Mouse (Mus musculus): Measurements from ENCODE around the gene Gm10226. TPM values are rescaled to one million over a fixed set of nuclear protein-coding genes. Genes with fewer than 3 reads are reported as not detected.
A peak's percentile ranks its signal among the peaks of the same experiment; 100 is the strongest.
"Not testable (repeated sequence)": the region's sequence is repeated elsewhere in the genome, so short reads cannot be mapped to it uniquely, and the experiment has no call there.

Gm10226 gene
- polyA plus RNA-seq, 1 experiment, result not detected

- TF ChIP-seq SRF (IDR thresholded peaks at IDR 0.05; ENCODE audit: control insufficient read depth, insufficient read length, low read depth) (no peak), TCF3 (IDR thresholded peaks at IDR 0.05; ENCODE audit: insufficient read length, low read depth) (no peak), MYOD1 (IDR thresholded peaks at IDR 0.05; ENCODE audit: control insufficient read depth in 1 of 3, insufficient read length in 2 of 3, low read depth in 2 of 3) (no peak), MAX (IDR thresholded peaks at IDR 0.05; ENCODE audit: low read depth) (no peak), USF1 (IDR thresholded peaks at IDR 0.05; ENCODE audit: low read depth) (no peak), MYOG (IDR thresholded peaks at IDR 0.05; ENCODE audit: control insufficient read depth in 1 of 3, insufficient read depth in 1 of 3, insufficient read length in 2 of 3, low read depth in 2 of 3) (no peak), E2F4 (IDR thresholded peaks at IDR 0.05; ENCODE audit: insufficient read depth) (no peak), CEBPB (IDR thresholded peaks at IDR 0.05; ENCODE audit: insufficient read depth, poor library complexity, severe bottlenecking) (no peak), POLR2AphosphoS2 (IDR thresholded peaks at IDR 0.05; ENCODE audit: insufficient read length, low read depth) (no peak), REST (IDR thresholded peaks at IDR 0.05; ENCODE audit: insufficient read depth, insufficient read length) (no peak), TCF12 (IDR thresholded peaks at IDR 0.05; ENCODE audit: insufficient read depth, poor library complexity, severe bottlenecking) (no peak), POLR2A (IDR thresholded peaks at IDR 0.05; ENCODE audit: insufficient read length, low read depth) (no peak)
- H3ac ChIP-seq (ENCODE audit: control insufficient read depth, insufficient read length), result no peak overlapping the region
- H3K4me3 ChIP-seq, result no peak overlapping the region
- no peaks in the 10 kb centered on the region for H3K79me2 ChIP-seq (ENCODE audit: control insufficient read depth, insufficient read depth)
- no peaks in the 10 kb centered on the region for H3K27me3 ChIP-seq (ENCODE audit: control insufficient read depth, insufficient read depth, insufficient read length)
- no peak overlapping the region for H3K4me2 ChIP-seq (ENCODE audit: low read depth)
- H3K36me3 ChIP-seq (ENCODE audit: control insufficient read depth, insufficient read depth), result no peaks in the 10 kb centered on the region
Observed at GRCm38 (mm10) chr17:21703414-21703813, 11.8 kb downstream of the Gm10226 start.

DNA sequence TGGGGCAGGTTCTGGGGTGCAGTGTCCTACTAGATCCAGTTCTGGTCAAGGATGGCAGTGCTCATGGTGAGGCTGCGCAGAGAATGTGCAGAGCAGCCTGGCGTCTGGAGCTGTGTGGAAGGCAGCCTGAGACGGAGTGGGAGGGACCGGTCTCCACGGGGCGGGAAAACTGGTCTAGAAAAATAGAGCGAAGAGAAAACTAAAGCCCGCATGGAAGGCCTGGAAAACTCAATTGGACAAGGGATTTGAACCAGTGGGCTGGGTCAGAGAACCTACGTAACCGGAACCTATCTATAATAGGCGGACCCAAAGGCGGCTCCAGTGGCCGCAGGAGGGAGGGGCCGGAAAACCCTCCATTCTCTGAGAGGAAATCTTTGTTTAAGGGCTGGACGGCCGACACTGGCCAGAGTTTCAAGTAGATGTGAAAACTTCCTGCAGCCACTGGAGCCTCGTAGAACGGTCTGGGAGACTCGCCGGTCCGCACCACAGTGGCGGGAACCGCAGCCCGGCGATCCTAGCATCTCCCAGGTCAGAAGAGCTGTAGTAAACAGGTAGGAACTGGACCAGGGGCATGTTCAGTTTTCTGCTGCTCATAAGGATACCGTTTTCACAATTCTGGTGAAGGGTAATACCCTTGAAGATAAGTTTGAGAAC is 15.8 kb downstream of the Gm10226 start, which contains the start of gene Zfp760:
Zfp760 (plus strand) TSS at position 399 of the 654 bp plus-strand sequence.
- no peaks in the 10 kb centered on the region for H3K27me3 ChIP-seq (ENCODE audit: control insufficient read depth, insufficient read depth, insufficient read length)
- H3K79me2 ChIP-seq (ENCODE audit: control insufficient read depth, insufficient read depth), result no peaks in the 10 kb centered on the region
- peak within 1 kb of the TSS; percentile 80 for H3K4me2 ChIP-seq (ENCODE audit: low read depth)
- TF ChIP-seq SRF (IDR thresholded peaks at IDR 0.05; ENCODE audit: control insufficient read depth, insufficient read length, low read depth) (peak; percentile 51), USF1 (IDR thresholded peaks at IDR 0.05; ENCODE audit: low read depth) (no peak), POLR2A (IDR thresholded peaks at IDR 0.05; ENCODE audit: insufficient read length, low read depth) (peak; percentile 70), E2F4 (IDR thresholded peaks at IDR 0.05; ENCODE audit: insufficient read depth) (peak; percentile 58), TCF12 (IDR thresholded peaks at IDR 0.05; ENCODE audit: insufficient read depth, poor library complexity, severe bottlenecking) (no peak), TCF3 (IDR thresholded peaks at IDR 0.05; ENCODE audit: insufficient read length, low read depth) (no peak), REST (IDR thresholded peaks at IDR 0.05; ENCODE audit: insufficient read depth, insufficient read length) (no peak), POLR2AphosphoS2 (IDR thresholded peaks at IDR 0.05; ENCODE audit: insufficient read length, low read depth) (peak; percentile 81), MAX (IDR thresholded peaks at IDR 0.05; ENCODE audit: low read depth) (no peak), MYOG (IDR thresholded peaks at IDR 0.05; ENCODE audit: control insufficient read depth in 1 of 3, insufficient read depth in 1 of 3, insufficient read length in 2 of 3, low read depth in 2 of 3) (no peak), CEBPB (IDR thresholded peaks at IDR 0.05; ENCODE audit: insufficient read depth, poor library complexity, severe bottlenecking) (no peak)
- peaks cover 7% of the 10 kb centered on the region for H3K36me3 ChIP-seq (ENCODE audit: control insufficient read depth, insufficient read depth)
- no peak within 1 kb of the TSS for H3ac ChIP-seq (ENCODE audit: control insufficient read depth, insufficient read length)
- H3K4me3 ChIP-seq, result peak within 1 kb of the TSS; percentile 45

DNA sequence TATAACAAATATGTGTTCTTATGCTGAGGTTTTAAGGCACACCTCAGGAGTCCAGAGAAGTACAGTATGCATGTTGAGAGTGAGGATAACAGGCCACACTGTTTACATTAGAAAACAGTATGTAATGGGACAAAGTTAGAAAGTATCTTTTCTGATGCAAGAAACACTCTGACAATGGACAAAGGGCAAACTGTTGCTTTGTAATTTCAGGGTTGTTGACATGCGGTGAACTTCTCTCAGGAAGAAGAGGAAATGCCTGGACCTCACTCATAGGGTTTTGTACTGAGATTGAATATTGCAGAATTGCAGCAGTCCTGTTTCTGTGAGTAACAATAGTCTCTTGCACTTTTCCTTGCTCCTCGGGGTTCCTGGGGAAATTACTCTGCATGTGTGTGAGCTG is 16.7 kb downstream of the Gm10226 start:
- no peaks in the 10 kb centered on the region for H3K79me2 ChIP-seq (ENCODE audit: control insufficient read depth, insufficient read depth)
- no peaks in the 10 kb centered on the region for H3K27me3 ChIP-seq (ENCODE audit: control insufficient read depth, insufficient read depth, insufficient read length)
- H3K4me3 ChIP-seq, result peak overlapping the region; percentile 45
- no peak overlapping the region for H3ac ChIP-seq (ENCODE audit: control insufficient read depth, insufficient read length)
- H3K4me2 ChIP-seq (ENCODE audit: low read depth), result peak overlapping the region; percentile 80
- TF ChIP-seq TCF3 (IDR thresholded peaks at IDR 0.05; ENCODE audit: insufficient read length, low read depth) (no peak), MYOD1 (IDR thresholded peaks at IDR 0.05; ENCODE audit: control insufficient read depth in 1 of 3, insufficient read length in 2 of 3, low read depth in 2 of 3) (no peak), MAX (IDR thresholded peaks at IDR 0.05; ENCODE audit: low read depth) (no peak)
- peaks cover 7% of the 10 kb centered on the region for H3K36me3 ChIP-seq (ENCODE audit: control insufficient read depth, insufficient read depth)

DNA sequence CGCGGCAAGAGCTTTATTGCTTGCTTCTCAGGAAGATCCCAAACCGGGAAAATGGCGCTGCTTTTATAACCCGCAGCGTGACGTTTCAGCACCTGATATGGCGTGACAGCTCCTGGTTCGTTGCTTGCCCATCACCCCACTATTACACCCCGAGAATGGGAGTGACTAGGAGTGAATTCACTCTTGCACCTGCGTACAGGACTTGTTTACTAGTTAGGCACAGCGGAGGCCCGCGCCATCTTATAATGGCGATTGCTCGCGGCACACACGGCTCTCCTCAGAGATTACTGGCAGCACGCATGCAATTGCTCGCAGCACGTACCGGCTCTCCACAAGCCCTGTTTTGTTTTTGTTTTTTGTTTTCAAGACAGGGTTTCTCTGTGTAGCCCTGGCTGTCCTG is 38.8 kb downstream of the Gm10226 start, which contains the start of gene Zfp229:
Zfp229 (plus strand) TSS at position 301 of the 400 bp plus-strand sequence.
- not testable (repeated sequence) for H3K4me3 ChIP-seq; H3ac ChIP-seq (ENCODE audit: control insufficient read depth, insufficient read length); H3K4me2 ChIP-seq (ENCODE audit: low read depth); H3K36me3 ChIP-seq (ENCODE audit: control insufficient read depth, insufficient read depth); H3K79me2 ChIP-seq (ENCODE audit: control insufficient read depth, insufficient read depth); H3K27me3 ChIP-seq (ENCODE audit: control insufficient read depth, insufficient read depth, insufficient read length)

DNA sequence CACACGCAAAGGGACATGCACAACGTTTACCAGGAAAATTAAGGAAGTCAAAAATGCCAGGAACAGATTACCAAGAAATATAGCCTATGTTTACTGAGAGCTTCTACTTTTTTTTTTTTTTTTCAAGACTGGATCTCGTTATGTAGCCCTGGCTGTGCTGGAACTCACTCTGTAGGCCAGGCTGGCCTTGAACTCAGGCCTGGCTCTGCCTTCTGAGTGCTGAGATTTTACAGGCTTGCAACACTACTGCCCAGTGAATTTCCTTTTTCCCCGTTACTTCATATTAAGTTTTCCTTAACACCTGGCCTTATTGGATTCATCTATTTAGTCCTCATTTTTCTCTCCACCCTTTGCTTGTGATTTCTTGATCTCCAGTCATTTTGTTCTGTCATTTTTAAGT is 41.4 kb downstream of the Gm10226 start:
- H3K36me3 ChIP-seq (ENCODE audit: control insufficient read depth, insufficient read depth), result no peaks in the 10 kb centered on the region
- TF ChIP-seq TCF12 (IDR thresholded peaks at IDR 0.05; ENCODE audit: insufficient read depth, poor library complexity, severe bottlenecking), result no peak
- TF ChIP-seq MAX (IDR thresholded peaks at IDR 0.05; ENCODE audit: low read depth), result no peak
- no peak for TF ChIP-seq MYOG (IDR thresholded peaks at IDR 0.05; ENCODE audit: control insufficient read depth in 1 of 3, insufficient read depth in 1 of 3, insufficient read length in 2 of 3, low read depth in 2 of 3)
- no peak for TF ChIP-seq POLR2A (IDR thresholded peaks at IDR 0.05; ENCODE audit: insufficient read length, low read depth)
- no peak for TF ChIP-seq TCF3 (IDR thresholded peaks at IDR 0.05; ENCODE audit: insufficient read length, low read depth)
- no peak for TF ChIP-seq USF1 (IDR thresholded peaks at IDR 0.05; ENCODE audit: low read depth)
- no peak for TF ChIP-seq POLR2AphosphoS2 (IDR thresholded peaks at IDR 0.05; ENCODE audit: insufficient read length, low read depth)
- TF ChIP-seq MYOD1 (IDR thresholded peaks at IDR 0.05; ENCODE audit: control insufficient read depth in 1 of 3, insufficient read length in 2 of 3, low read depth in 2 of 3), result no peak
- TF ChIP-seq REST (IDR thresholded peaks at IDR 0.05; ENCODE audit: insufficient read depth, insufficient read length), result no peak
- TF ChIP-seq E2F4 (IDR thresholded peaks at IDR 0.05; ENCODE audit: insufficient read depth), result no peak
- no peak for TF ChIP-seq SRF (IDR thresholded peaks at IDR 0.05; ENCODE audit: control insufficient read depth, insufficient read length, low read depth)
- TF ChIP-seq CEBPB (IDR thresholded peaks at IDR 0.05; ENCODE audit: insufficient read depth, poor library complexity, severe bottlenecking), result no peak
- no peaks in the 10 kb centered on the region for H3K27me3 ChIP-seq (ENCODE audit: control insufficient read depth, insufficient read depth, insufficient read length)
- H3K79me2 ChIP-seq (ENCODE audit: control insufficient read depth, insufficient read depth), result no peaks in the 10 kb centered on the region
- peak overlapping the region; percentile 77 for H3K4me2 ChIP-seq (ENCODE audit: low read depth)
- peak overlapping the region; percentile 42 for H3K4me3 ChIP-seq
- H3ac ChIP-seq (ENCODE audit: control insufficient read depth, insufficient read length), result no peak overlapping the region
